Mouse (Mus musculus): Measurements from ENCODE around the gene Lmx1b.

Gene Lmx1b

GRCm38 (mm10) chr2:33643721-33644713, 3.7 kb upstream of the Lmx1b start:
- no peak for DNase-seq (ENCODE audit: low read depth, low spot score)

GRCm38 (mm10) chr2:33642650-33643458, 2.5 kb upstream of the Lmx1b start:
- DNase-seq (ENCODE audit: low read depth, low spot score): peak; percentile 68

DNA sequence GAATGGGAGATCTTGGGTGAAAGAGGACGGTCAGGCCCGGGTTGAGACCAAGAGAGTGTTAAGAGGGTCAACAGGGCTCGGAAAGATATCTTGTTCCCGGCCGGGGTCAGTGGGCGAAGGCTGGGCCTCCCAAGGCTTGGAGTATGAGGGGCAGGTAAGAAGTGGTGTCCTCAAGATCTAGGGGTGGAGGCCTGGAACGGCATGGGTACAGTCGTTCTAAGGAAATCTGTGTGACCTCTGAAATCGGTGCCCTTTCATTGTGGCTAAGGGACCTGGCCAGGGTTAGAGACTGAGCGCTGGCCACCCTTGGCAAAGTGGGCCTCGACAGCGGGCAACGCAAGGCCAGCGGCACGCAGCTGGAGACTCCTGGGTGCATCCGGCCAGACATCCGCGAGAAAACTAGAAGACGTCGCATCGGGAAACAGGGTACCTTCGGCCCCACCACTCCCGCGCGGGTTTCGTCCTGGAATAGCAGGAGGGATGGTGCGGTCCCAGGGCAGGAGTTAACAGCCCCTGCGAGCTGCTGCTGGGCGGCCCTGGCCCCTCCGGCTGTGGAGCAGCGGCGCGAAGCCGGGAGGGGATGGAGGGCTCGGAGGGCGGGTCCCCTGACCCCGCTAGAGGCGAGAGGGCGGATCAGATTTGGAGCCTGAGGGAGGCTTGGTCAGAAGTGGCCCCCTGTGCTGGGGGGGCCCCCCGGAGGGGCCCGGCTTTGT, 1.7 kb upstream of the Lmx1b start:
- no peak for DNase-seq (ENCODE audit: low read depth, low spot score)

DNA sequence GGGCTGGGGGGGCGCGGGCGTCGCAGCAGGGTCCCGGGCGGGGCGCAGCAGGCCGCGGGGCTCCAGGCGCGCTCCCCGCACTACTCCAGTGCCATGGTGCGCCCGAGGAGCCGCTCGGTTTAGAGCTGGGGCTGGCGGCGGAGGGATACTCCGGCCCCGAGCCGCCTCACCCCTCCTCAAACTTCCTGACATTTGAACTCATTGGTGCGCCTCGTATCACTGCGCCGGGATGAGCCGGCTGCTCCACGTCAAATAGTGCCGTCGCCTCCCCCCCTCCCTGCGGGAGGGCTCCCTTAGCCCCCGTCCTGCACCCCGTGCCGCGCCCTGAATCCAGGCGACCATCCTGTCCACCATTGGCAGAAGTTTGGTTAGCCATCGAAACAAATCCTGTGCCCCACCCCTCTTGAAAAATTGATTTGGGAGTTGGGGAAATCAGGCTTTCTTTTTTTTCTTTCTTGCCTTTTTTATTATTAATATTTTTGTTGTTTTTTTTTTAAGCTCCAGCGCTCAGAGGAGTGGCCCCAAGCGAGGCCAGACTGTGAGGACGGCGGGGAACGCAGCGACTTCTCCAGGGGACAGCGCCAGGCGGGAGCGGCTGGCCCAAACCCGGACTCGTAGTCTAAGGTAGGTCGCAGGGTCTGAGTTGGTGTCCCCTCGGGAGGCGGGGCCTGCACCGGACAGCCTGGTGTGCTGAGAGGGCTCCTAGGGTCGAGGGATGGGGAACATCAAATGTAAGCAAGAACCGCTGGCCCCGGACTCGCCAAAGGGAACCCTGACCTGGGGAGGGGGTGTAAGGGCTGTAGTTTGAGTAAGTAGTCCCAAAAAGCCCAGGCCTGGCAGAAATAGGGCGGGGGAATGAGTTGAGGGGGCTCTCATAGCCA, 907 bp upstream of the Lmx1b start:
- DNase-seq (ENCODE audit: low read depth, low spot score): no peak

DNA sequence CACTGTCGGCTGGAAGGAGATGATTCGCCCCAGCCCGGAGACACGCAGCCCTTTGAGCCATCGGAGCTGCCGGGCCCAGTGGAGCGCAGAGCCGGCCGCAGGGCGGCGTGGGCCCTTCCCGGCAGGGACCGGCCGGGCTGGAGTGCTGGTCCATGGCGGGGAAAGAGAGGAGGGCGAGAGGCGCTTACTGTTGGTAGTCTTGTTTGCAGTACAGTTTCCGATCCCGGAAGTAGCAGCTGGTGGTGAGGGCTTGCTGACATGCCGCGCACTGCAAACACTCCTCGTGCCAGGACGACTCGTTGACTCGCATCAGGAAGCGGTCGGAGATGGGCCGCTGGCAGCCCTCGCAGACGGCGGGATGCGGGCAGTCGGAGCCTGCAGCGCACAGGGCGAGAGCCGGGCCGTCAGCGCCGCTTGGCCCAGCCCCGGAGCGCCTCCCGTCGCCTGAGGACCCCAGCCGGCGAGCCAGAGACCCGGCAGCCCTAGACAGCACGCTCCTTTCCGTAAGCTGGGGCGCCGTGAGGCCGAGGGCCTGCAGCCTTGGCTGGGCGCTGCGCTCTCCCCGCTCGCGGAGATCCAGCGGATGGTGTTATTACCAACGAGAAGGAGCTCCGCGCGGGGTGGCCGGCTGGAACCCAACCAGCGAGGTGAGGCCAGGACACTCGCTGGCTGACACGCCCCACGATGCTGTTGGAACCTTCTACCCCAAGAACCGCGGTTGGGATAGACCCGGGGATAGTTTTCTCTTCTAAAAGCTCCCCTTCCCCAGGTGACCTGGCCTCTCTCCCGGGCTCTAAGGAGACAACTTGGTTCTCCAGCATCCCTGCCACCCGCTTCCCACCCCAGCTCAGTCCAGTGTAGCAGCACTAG, 775 bp downstream of the Lmx1b start:
- DNase-seq (ENCODE audit: low read depth, low spot score): no peak

GRCm38 (mm10) chr2:33638141-33638733, 2.1 kb downstream of the Lmx1b start:
- DNase-seq (ENCODE audit: low read depth, low spot score): no peak

GRCm38 (mm10) chr2:33637288-33637687, 3.0 kb downstream of the Lmx1b start:
- no peak for DNase-seq (ENCODE audit: low read depth, low spot score)

- no peak for DNase-seq (ENCODE audit: low read depth, low spot score)
Measured at GRCm38 (mm10) chr2:33636628-33637188, 3.6 kb downstream of the Lmx1b start.

- no peak for DNase-seq (ENCODE audit: low read depth, low spot score)
Measured at GRCm38 (mm10) chr2:33636117-33636521, 4.2 kb downstream of the Lmx1b start.

DNA sequence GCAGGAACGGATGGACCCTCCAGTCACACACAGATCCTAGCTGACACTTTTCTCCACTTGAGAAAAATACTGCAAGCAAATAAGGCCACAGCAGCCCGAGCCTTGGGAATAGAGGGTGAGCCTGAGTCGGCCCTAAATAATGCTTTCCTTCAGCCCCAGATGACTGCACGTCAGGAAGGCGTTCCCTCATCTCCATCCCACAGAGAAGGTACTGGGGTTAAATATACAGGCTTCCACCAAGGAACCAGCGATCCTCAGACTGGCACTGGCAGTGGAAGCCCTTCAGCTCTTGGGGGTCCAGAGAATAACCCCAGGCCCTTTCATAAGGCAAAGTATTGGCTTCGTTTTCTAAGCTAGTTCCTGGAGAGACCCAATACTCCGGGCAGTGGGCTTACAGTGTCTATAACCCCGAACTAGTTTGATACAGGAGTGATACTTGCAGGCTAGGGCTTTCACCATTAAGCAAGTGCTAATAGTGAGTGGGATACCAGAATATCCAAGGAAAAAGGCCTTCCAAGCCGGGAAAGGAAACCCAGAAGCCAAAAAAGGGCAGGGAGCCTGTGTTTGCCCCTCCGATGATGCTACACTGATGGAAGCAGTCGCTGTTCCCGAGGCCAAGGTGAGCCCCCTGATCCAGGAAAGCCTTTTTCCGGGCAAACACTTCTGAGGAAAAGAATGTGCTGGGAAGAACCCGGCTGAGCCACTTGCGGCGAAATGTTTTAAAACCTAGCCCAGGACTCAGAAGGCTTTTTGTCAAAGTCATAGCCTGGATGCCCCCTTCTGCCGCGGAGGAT, 4.8 kb downstream of the Lmx1b start:
- no peak for DNase-seq (ENCODE audit: low read depth, low spot score)

- DNase-seq (ENCODE audit: low read depth, low spot score): no peak
Measured at GRCm38 (mm10) chr2:33634481-33635090, 5.7 kb downstream of the Lmx1b start.

DNA sequence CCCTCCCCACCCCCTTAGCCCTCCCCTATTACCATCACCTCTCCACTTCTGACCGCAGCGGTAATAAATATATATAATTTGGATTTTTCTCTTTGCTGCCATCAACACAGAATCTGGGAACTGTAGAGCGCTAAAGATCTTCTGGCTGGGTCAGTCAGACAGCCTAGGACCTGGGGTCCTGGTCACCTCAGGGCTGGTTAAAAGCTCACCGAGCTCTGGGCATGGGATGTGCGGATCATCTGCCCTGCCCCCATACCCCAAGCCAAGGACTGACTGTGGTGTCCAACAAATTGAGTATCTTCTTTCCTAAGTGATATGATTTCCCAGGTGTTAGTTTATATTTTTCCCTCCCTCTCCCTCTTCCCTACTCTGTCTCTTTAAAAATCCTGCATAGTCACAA, 6.4 kb downstream of the Lmx1b start:
- DNase-seq (ENCODE audit: low read depth, low spot score): no peak

- DNase-seq (ENCODE audit: low read depth, low spot score): no peak
Measured at GRCm38 (mm10) chr2:33633237-33633636, 7.1 kb downstream of the Lmx1b start.

DNA sequence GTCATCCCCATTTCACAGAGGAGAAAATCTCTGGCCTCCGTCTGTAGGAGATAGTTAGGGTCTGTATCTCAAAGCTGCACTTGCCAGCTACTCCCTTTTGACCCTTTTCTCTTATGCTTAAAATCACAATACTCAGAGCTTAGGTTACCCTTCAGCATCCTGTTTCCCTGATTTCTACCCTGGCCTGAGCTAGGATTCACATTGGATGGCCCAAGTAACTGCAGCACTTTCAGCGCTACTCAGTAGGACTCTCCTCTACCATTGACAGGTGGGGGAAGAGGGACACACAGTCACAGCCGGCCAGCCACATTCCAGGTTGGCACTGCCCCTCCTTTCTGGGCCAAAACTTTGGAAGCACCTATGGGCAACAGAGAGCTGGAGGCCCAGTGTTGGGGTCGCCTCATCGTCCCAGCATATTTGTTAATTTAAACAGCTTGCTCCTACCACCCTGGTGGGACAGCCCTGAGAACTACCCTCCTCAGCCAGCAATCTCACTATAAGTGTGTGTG, 7.7 kb downstream of the Lmx1b start:
- DNase-seq (ENCODE audit: low read depth, low spot score): no peak

GRCm38 (mm10) chr2:33631708-33632343, 8.5 kb downstream of the Lmx1b start:
- DNase-seq (ENCODE audit: low read depth, low spot score): no peak

DNA sequence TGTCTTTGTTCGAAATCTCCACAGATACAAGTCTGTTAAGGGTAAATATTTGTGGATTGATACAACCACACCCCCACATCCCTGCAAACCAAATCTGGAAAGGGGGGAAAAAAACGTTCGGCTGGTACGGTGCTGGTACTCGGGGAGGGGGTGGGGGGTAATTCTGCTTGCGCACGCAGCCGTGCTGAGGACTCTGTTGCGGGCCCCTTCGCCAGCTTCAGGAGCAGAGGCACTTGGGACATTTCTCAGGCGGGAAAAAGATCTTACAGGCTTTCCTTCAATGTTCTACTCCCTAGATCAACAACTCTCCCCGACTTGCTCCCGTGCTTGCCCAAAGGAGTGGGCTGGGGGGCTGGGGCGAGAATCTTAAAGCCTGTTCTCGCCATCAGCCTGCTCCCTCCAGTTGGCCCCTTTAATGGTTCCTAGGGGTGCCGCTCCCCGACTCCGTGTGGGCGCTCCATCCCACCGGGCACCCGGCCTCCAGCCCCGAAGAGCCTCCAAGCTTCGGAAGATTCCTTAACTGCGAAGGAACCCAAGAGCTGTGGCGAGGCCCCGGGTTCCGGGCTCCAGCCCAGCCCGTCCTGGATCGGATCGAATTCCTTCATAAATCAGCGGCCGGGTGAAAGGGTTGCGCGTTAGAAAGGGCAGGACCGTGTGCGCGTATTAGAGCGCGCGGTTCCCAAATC, 9.1 kb downstream of the Lmx1b start:
- no peak for DNase-seq (ENCODE audit: low read depth, low spot score)
